Mouse (Mus musculus): ENCODE results near the gene Il20rb. TPM values are rescaled to one million over a fixed set of nuclear protein-coding genes. Genes with fewer than 3 reads are reported as not detected.

Gene Il20rb
- total and polyA plus RNA-seq, 2 experiments, result 0.83 to 0.88 TPM

DNA sequence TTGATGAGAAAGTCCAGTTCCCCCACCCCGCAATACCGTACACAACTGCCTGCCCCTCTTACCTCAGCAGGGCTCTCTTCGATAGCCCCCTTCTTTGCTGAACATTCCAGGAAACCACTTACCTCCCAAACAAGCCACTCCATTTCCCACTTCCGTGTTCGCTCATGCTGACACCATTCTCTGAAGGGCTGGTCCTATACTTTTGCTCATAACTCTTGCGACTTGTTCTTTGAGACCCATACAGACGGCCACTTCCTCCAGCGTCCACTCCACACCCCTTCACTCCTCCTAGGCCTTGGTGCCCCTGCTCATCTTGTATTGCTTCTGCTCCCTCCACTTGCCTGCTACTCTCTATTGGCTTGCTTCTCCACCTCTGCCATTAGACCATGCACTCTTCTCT lies 67.5 kb downstream of the Il20rb start:
- Histone ChIP-seq H3K79me2 (ENCODE audit: control insufficient read depth, insufficient read depth, low read length) (no peaks in the 10 kb centered on the region), H3K27me3 (ENCODE audit: control insufficient read depth, insufficient read depth, low read length) (no peaks in the 10 kb centered on the region), H3K9ac (ENCODE audit: low read depth, low read length) (no peak overlapping the region), H3K4me3 (ENCODE audit: insufficient read depth, low read depth, low read length) (no peak overlapping the region), H3K36me3 (ENCODE audit: control insufficient read depth, insufficient read depth, low read length) (no peaks in the 10 kb centered on the region), H3K27ac (replicated peaks; ENCODE audit: insufficient read depth, low read depth, low read length) (no peak overlapping the region), H3K4me1 (ENCODE audit: control insufficient read depth, insufficient read depth, low read length) (no peaks in the 10 kb centered on the region)
- no peak for DNase-seq (ENCODE audit: extremely low read depth, low read depth, low spot score)
- WGBS, result 89% methylated on average over 8 of the region's 8 CpGs
- TF ChIP-seq CTCF (IDR thresholded peaks at IDR 0.05; ENCODE audit: low read depth, low read length) (no peak), POLR2A (IDR thresholded peaks at IDR 0.05; ENCODE audit: extremely low read depth, insufficient read depth, low read length) (no peak)

DNA sequence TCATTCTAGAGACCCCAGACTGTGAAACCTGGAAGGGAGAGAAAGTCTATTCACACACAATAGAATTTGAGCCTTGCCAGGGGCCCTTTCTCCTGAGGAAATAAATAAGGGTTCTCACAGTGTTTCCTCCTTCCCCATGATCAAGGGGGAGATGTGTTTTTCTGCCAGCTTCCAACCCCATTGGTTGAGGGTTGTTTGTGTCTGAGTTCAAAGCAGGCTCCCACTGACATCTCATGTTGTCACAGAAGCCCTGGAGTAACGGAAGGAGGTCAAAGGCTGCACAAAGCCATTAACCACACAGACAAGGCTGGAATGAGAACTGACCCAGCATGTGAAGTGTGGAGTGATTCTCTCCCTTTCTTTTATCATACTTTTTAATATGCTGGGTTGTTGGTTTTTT lies 69.8 kb downstream of the Il20rb start:
- no peak overlapping the region for H3K9ac ChIP-seq (ENCODE audit: low read depth, low read length)
- H3K27me3 ChIP-seq (ENCODE audit: control insufficient read depth, insufficient read depth, low read length), result no peaks in the 10 kb centered on the region
- no peaks in the 10 kb centered on the region for H3K4me1 ChIP-seq (ENCODE audit: control insufficient read depth, insufficient read depth, low read length)
- no peak overlapping the region for H3K4me3 ChIP-seq (ENCODE audit: insufficient read depth, low read depth, low read length)
- no peaks in the 10 kb centered on the region for H3K36me3 ChIP-seq (ENCODE audit: control insufficient read depth, insufficient read depth, low read length)
- DNase-seq (ENCODE audit: extremely low read depth, low read depth, low spot score), result no peak
- 60% methylated on average over 1 of the region's 1 CpGs for WGBS
- H3K27ac ChIP-seq (replicated peaks; ENCODE audit: insufficient read depth, low read depth, low read length), result no peak overlapping the region
- H3K79me2 ChIP-seq (ENCODE audit: control insufficient read depth, insufficient read depth, low read length), result no peaks in the 10 kb centered on the region
- TF ChIP-seq POLR2A (IDR thresholded peaks at IDR 0.05; ENCODE audit: extremely low read depth, insufficient read depth, low read length), result no peak
- TF ChIP-seq CTCF (IDR thresholded peaks at IDR 0.05; ENCODE audit: low read depth, low read length), result no peak

DNA sequence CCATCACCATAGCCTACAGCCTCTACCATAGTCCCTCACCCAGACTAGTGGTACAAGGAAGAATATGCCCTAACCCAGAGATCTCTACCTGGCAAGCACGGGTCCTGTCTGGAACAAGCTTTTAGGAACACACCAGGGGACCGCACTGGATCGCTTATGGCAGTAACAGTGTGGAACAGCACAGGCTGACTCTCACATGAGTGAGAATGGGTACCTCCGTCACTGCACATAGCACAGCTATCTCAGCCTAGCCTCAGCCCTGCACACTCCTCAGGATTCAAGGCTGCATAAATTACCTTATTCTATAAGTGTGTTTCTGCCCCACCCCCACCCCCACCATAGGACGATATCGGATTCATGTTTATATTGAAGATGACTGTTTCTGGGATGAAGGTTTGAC lies 70.3 kb downstream of the Il20rb start:
- Histone ChIP-seq H3K79me2 (ENCODE audit: control insufficient read depth, insufficient read depth, low read length) (no peaks in the 10 kb centered on the region), H3K9ac (ENCODE audit: low read depth, low read length) (no peak overlapping the region), H3K4me1 (ENCODE audit: control insufficient read depth, insufficient read depth, low read length) (no peaks in the 10 kb centered on the region), H3K4me3 (ENCODE audit: insufficient read depth, low read depth, low read length) (no peak overlapping the region), H3K36me3 (ENCODE audit: control insufficient read depth, insufficient read depth, low read length) (no peaks in the 10 kb centered on the region), H3K27ac (replicated peaks; ENCODE audit: insufficient read depth, low read depth, low read length) (no peak overlapping the region), H3K27me3 (ENCODE audit: control insufficient read depth, insufficient read depth, low read length) (no peaks in the 10 kb centered on the region)
- WGBS, result 81% methylated on average over 6 of the region's 6 CpGs
- no peak for DNase-seq (ENCODE audit: extremely low read depth, low read depth, low spot score)
- TF ChIP-seq CTCF (IDR thresholded peaks at IDR 0.05; ENCODE audit: low read depth, low read length), result no peak
- TF ChIP-seq POLR2A (IDR thresholded peaks at IDR 0.05; ENCODE audit: extremely low read depth, insufficient read depth, low read length), result no peak

DNA sequence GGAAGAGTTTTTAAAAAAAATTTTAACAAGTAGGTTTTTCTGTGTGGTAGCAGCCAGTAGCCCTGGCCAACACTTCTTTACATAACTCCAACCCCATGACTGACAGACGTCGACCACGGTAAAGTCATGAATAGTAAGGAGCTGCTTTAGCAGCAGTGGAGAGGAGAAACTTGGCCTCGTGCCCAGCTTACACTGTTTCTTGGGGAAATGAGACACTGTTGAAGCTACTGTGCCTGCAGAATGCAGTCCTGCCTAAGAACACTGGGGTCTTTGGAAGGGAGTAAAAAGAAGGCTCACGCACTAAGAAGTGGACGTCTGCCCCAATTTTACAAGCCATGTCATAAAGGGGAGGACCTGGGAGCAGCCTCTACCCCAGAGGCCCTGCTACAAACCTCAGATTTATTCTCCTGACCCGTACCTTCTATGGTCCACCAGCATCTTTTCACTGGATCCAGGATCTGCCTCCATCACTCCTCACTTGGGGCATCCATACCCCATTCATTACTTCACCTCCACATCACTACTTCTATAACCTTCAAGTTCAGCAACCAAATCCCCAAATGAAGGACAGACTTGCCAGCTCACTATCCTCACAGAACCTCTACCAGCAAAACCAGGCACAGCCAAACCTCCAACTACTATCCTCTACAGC lies 71.1 kb downstream of the Il20rb start:
- Histone ChIP-seq H3K36me3 (ENCODE audit: control insufficient read depth, insufficient read depth, low read length) (no peaks in the 10 kb centered on the region), H3K79me2 (ENCODE audit: control insufficient read depth, insufficient read depth, low read length) (no peaks in the 10 kb centered on the region), H3K27ac (replicated peaks; ENCODE audit: insufficient read depth, low read depth, low read length) (no peak overlapping the region), H3K9ac (ENCODE audit: low read depth, low read length) (no peak overlapping the region), H3K4me3 (ENCODE audit: insufficient read depth, low read depth, low read length) (no peak overlapping the region), H3K27me3 (ENCODE audit: control insufficient read depth, insufficient read depth, low read length) (no peaks in the 10 kb centered on the region), H3K4me1 (ENCODE audit: control insufficient read depth, insufficient read depth, low read length) (no peaks in the 10 kb centered on the region)
- DNase-seq (ENCODE audit: extremely low read depth, low read depth, low spot score), result no peak
- WGBS, result 74% methylated on average over 7 of the region's 7 CpGs
- TF ChIP-seq POLR2A (IDR thresholded peaks at IDR 0.05; ENCODE audit: extremely low read depth, insufficient read depth, low read length), result no peak
- TF ChIP-seq CTCF (IDR thresholded peaks at IDR 0.05; ENCODE audit: low read depth, low read length), result no peak

Other genes with a start within 250 kb of the Il20rb start
- gene Nck1, start 59.3 kb upstream of the Il20rb start, total RNA-seq (2014; rRNA removed), result 17.0 and 17.5 TPM in 2 replicates
- 2.2 and 2.6 TPM in 2 replicates for gene Nck1, start 59.3 kb upstream of the Il20rb start, polyA plus RNA-seq (2012; rRNA removed)
- 0.65 and 0.74 TPM in 2 replicates for gene Slc35g2, start 84.3 kb upstream of the Il20rb start, total RNA-seq (2014; rRNA removed)
- 0.09 TPM in 1 of 2 replicates, not detected in the other for gene Slc35g2, start 84.3 kb upstream of the Il20rb start, polyA plus RNA-seq (2012; rRNA removed)
- gene Stag1, start 111.0 kb upstream of the Il20rb start, total RNA-seq (2014; rRNA removed), result 19.7 and 23.0 TPM in 2 replicates
- 1.4 and 1.9 TPM in 2 replicates for gene Stag1, start 111.0 kb upstream of the Il20rb start, polyA plus RNA-seq (2012; rRNA removed)